Mouse (Mus musculus) liver, adult 2 months (tissue): ENCODE results near the gene Trat1. TPM values are rescaled to one million over a fixed set of nuclear protein-coding genes. Genes with fewer than 3 reads are reported as not detected.

ENCODE experiments used
- DNase-seq: peaks from one replicate; pipeline ENCODE4 v3.0.0-alpha.2; 2011; ENCODE audit warnings: low read depth, low spot score; ENCODE audit errors: extremely low read depth
- H3K27ac ChIP-seq: fragments of 200-500 bp; replicated peaks from 2 replicates; pipeline ENCODE4 v1.5.1; 2012; ENCODE audit warnings: low read depth, mild to moderate bottlenecking, control low read depth, inconsistent platforms, low read length; ENCODE audit not compliant: insufficient read depth
- H3K27me3 ChIP-seq: fragments of 200-500 bp; 2 replicates; pipeline ENCODE4 v1.6.1; 2012; ENCODE audit warnings: mild to moderate bottlenecking, moderate library complexity, low read length, inconsistent platforms; ENCODE audit not compliant: control insufficient read depth, insufficient read depth
- H3K36me3 ChIP-seq: fragments of 200-500 bp; 2 replicates; pipeline ENCODE4 v1.6.1; 2012; ENCODE audit warnings: low read length, inconsistent platforms; ENCODE audit not compliant: control insufficient read depth, insufficient read depth
- H3K4me1 ChIP-seq: fragments of 200-500 bp; 2 replicates; pipeline ENCODE4 v1.6.1; 2011; ENCODE audit warnings: low read length; ENCODE audit not compliant: control insufficient read depth, insufficient read depth
- H3K4me3 ChIP-seq: fragments of 200-500 bp; 2 replicates; pipeline ENCODE4 v1.5.1; 2011; ENCODE audit warnings: low read depth, mild to moderate bottlenecking, control low read depth, low read length, moderate library complexity; ENCODE audit not compliant: insufficient read depth
- H3K79me2 ChIP-seq: fragments of 200-500 bp; 2 replicates; pipeline ENCODE4 v1.6.1; 2012; ENCODE audit warnings: inconsistent platforms, mild to moderate bottlenecking, low read length, moderate library complexity; ENCODE audit not compliant: control insufficient read depth, insufficient read depth
- H3K9ac ChIP-seq: fragments of 200-500 bp; 2 replicates; pipeline ENCODE4 v1.6.1; 2012; ENCODE audit warnings: low read depth, mild to moderate bottlenecking, control low read depth, inconsistent platforms, low read length
- CTCF ChIP-seq: fragments of 200-500 bp; IDR thresholded peaks from 2 replicates; pipeline ENCODE4 v1.5.1; 2011; ENCODE audit warnings: low read depth, low read length, control low read depth
- POLR2A ChIP-seq: fragments of 200-500 bp; IDR thresholded peaks from 2 replicates; pipeline ENCODE4 v1.6.1; 2011; ENCODE audit warnings: low read length, control low read depth; ENCODE audit not compliant: insufficient read depth; ENCODE audit errors: extremely low read depth
- WGBS: fragments of 180-500 bp; shearing (Covaris S2); methylation state at CpG from one replicate; pipeline ENCODE4 v1.1.7; 2018; 5-methylcytosine and 5-hydroxymethylcytosine counted together
- polyA plus RNA-seq: library from polyadenylated mRNA; depleted of rRNA; stranded (reverse); fragments of >200 nt; gene quantifications from 2 replicates; pipeline ENCODE4 v1.2.3, GENCODE M21; 2012
- total RNA-seq: library from RNA; depleted of rRNA; stranded (reverse); fragments of >200 nt; gene quantifications from 2 replicates; pipeline ENCODE4 v1.2.3, GENCODE M21; 2014

The Trat1 gene
- total and polyA plus RNA-seq, 2 experiments = 0.02 TPM; not detected in 1

- H3K27ac ChIP-seq = no peak overlapping the region
- no peaks in the 10 kb centered on the region for H3K4me1 ChIP-seq
- no peaks in the 10 kb centered on the region for H3K27me3 ChIP-seq
- H3K36me3 ChIP-seq = no peaks in the 10 kb centered on the region
- TF ChIP-seq POLR2A (no peak), CTCF (no peak)
- H3K79me2 ChIP-seq = no peaks in the 10 kb centered on the region
- WGBS = 56% methylated on average over 2 of the region's 2 CpGs
- DNase-seq = no peak
- no peak overlapping the region for H3K9ac ChIP-seq
- no peak overlapping the region for H3K4me3 ChIP-seq
Measured at GRCm38 (mm10) chr16:48777254-48777653, 5.4 kb upstream of the Trat1 start.

GRCm38 (mm10) chr16:48769183-48769582, 2.6 kb downstream of the Trat1 start:
- Histone ChIP-seq H3K4me1 (no peaks in the 10 kb centered on the region), H3K4me3 (no peak overlapping the region), H3K79me2 (no peaks in the 10 kb centered on the region), H3K27me3 (no peaks in the 10 kb centered on the region), H3K9ac (no peak overlapping the region), H3K27ac (no peak overlapping the region), H3K36me3 (no peaks in the 10 kb centered on the region)
- WGBS = 94% methylated on average over 3 of the region's 3 CpGs
- no peak for DNase-seq
- TF ChIP-seq POLR2A (no peak), CTCF (no peak)

- Histone ChIP-seq H3K4me3 (no peak overlapping the region), H3K27me3 (no peaks in the 10 kb centered on the region), H3K36me3 (no peaks in the 10 kb centered on the region), H3K9ac (no peak overlapping the region), H3K27ac (no peak overlapping the region), H3K4me1 (no peaks in the 10 kb centered on the region), H3K79me2 (no peaks in the 10 kb centered on the region)
- TF ChIP-seq POLR2A (no peak), CTCF (no peak)
- DNase-seq = no peak
- WGBS = 85% methylated on average over 17 of the region's 17 CpGs
Measured at GRCm38 (mm10) chr16:48760643-48761481, 11.0 kb downstream of the Trat1 start.

DNA sequence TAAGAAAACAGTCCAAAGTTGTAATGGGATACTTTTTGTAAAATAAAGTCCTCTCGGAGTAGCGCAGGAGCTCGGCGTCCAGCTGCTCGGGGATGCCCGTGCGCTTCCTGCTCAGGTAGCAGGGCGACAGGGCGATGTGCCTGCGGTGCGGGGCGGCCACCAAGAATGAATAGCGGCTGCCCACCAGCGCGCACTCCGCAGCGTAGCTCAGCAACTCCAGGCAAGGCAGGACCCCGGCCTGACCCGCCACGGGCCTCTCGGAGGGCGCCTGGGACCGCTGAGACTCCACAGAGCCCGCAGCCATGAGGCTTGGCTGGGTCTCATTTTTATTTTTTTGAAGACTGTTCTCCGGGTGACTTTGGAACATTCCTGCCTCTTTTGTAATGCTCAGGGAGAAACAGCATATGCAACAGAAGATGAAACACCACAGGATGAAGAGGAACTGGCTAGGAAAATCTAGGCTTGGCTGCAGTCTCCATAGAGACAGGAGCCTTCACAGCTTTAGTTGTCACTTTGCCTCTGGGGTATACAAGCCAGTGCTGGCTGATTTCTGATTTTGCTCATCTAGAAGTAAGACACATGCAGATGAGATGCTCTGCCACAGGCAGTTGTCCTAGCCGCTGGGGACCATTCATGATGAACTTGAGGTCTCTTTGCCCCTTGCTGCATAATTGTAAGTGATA, 21.5 kb downstream of the Trat1 start:
- Histone ChIP-seq H3K4me3 (no peak overlapping the region), H3K27ac (no peak overlapping the region), H3K79me2 (no peaks in the 10 kb centered on the region), H3K9ac (no peak overlapping the region), H3K4me1 (no peaks in the 10 kb centered on the region), H3K36me3 (no peaks in the 10 kb centered on the region), H3K27me3 (no peaks in the 10 kb centered on the region)
- TF ChIP-seq CTCF (no peak), POLR2A (no peak)
- 21% methylated on average over 26 of the region's 26 CpGs for WGBS
- no peak for DNase-seq

- no peaks in the 10 kb centered on the region for H3K79me2 ChIP-seq
- H3K27ac ChIP-seq = no peak overlapping the region
- no peak overlapping the region for H3K9ac ChIP-seq
- 74% methylated on average over 2 of the region's 2 CpGs for WGBS
- no peak for DNase-seq
- H3K36me3 ChIP-seq = no peaks in the 10 kb centered on the region
- TF ChIP-seq CTCF (no peak), POLR2A (no peak)
- H3K27me3 ChIP-seq = no peaks in the 10 kb centered on the region
- H3K4me1 ChIP-seq = no peaks in the 10 kb centered on the region
- no peak overlapping the region for H3K4me3 ChIP-seq
Measured at GRCm38 (mm10) chr16:48745418-48745817, 26.4 kb downstream of the Trat1 start.

- Histone ChIP-seq H3K36me3 (no peaks in the 10 kb centered on the region), H3K4me1 (no peaks in the 10 kb centered on the region), H3K79me2 (no peaks in the 10 kb centered on the region), H3K4me3 (no peak overlapping the region), H3K9ac (no peak overlapping the region), H3K27ac (no peak overlapping the region), H3K27me3 (no peaks in the 10 kb centered on the region)
- 61% methylated on average over 2 of the region's 2 CpGs for WGBS
- DNase-seq = no peak
- TF ChIP-seq POLR2A (no peak), CTCF (no peak)
Measured at GRCm38 (mm10) chr16:48745011-48745410, 26.8 kb downstream of the Trat1 start.
